8 mouse cellular contexts compared by ENCODE assay signal in the genomic region with DNA sequence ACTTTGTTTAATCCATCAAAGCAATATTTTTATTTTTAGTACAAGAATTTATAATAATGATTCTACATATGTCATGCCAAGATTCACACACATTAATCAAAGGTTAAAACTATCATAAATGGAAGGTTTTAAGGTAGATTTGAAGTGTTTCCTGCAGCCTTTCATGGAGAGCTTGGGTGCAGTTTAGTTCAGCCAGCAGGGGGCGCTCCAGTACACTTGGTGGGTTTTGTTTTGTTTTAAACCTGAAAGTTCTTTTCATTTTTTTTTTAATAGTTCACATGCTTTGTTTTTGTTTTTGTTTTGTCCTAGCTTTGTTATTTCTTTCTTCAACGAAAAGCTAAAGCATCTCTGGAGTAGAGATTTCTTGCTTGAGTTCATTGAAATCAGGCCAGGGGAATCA.
DNase-seq lines count a peak whose midpoint lies in the region; ATAC-seq and TF ChIP-seq lines count a peak whose summit lies in the region.
"Had no signal": no experiment of that assay in that cellular context is flagged by ENCODE, and none has a peak within 500 bp of the region (broad histone marks: within the 10 kb centered on the region; RNA-seq: fewer than 3 reads in every experiment).

No protein-coding gene starts in this region.

- TF ChIP-seq POLR2A in lung, adult 2 months (IDR thresholded peaks at IDR 0.05; ENCODE audit: borderline replicate concordance, extremely low read depth, low read depth, low read length) = no peak

- peak; percentile 49 for TF ChIP-seq CTCF in lung, adult 2 months (IDR thresholded peaks at IDR 0.05; ENCODE audit: insufficient read depth, low read length)

- H3K9me3 ChIP-seq in kidney, embryonic 16.5 days (ENCODE audit: low read length) = no peaks in the 10 kb centered on the region
- H3K9me3 ChIP-seq: limb, embryonic 13.5 days had no signal

- H3K9ac ChIP-seq in kidney, embryonic 16.5 days (replicated peaks; ENCODE audit: low read length) = no peak overlapping the region
- H3K9ac ChIP-seq: limb, embryonic 13.5 days had no signal

- H3K27me3 ChIP-seq in kidney, embryonic 16.5 days (ENCODE audit: insufficient read depth, low read length) = no peaks in the 10 kb centered on the region
- H3K27me3 ChIP-seq: limb, embryonic 13.5 days had no signal

- ATAC-seq in kidney, embryonic 16.5 days (ENCODE audit: low FRiP score, low TSS enrichment) = no peak

- no peak overlapping the region for H3K4me3 ChIP-seq in kidney, embryonic 16.5 days (ENCODE audit: low read length)
- no peak overlapping the region for H3K4me3 ChIP-seq in lung, adult 2 months (replicated peaks; ENCODE audit: extremely low read depth, low read depth, low read length)
- H3K4me3 ChIP-seq: limb, embryonic 13.5 days had no signal

- DNase-seq in kidney, adult 9 months = peak; percentile 30
- peak; percentile 19 for DNase-seq in Muller cell, postnatal 12 days (ENCODE audit: inconsistent ontology term)
- DNase-seq in adrenal gland, postnatal 36 days = peak; percentile 53 to 68
- peak; percentile 37 to 43 for DNase-seq in frontal cortex, postnatal 36 days (ENCODE audit: low spot score in 2 of 2)
- DNase-seq in lung, adult 2 months = peak; percentile 8
- DNase-seq in testis, postnatal 10 days (ENCODE audit: low spot score) = peak; percentile 84

- WGBS in kidney, embryonic 16.5 days = 8% methylated on average over 2 of the region's 2 CpGs
- 3% methylated on average over 2 of the region's 2 CpGs for WGBS in lung, adult 2 months

- H3K36me3 ChIP-seq in kidney, embryonic 16.5 days (ENCODE audit: insufficient read depth, low read length) = no peaks in the 10 kb centered on the region
- H3K36me3 ChIP-seq: limb, embryonic 13.5 days had no signal

- H3K27ac ChIP-seq in kidney, embryonic 16.5 days (ENCODE audit: low read length) = no peak overlapping the region
- H3K27ac ChIP-seq: limb, embryonic 13.5 days had no signal

- H3K4me1 ChIP-seq in kidney, embryonic 16.5 days (ENCODE audit: insufficient read depth, low read length) = no peaks in the 10 kb centered on the region
- H3K4me1 ChIP-seq in lung, adult 2 months (ENCODE audit: control insufficient read depth, insufficient read depth, low read length) = no peaks in the 10 kb centered on the region
- H3K4me1 ChIP-seq: limb, embryonic 13.5 days had no signal

- H3K4me2 ChIP-seq in kidney, embryonic 16.5 days (replicated peaks; ENCODE audit: low read depth, low read length) = no peak overlapping the region
- H3K4me2 ChIP-seq: limb, embryonic 13.5 days had no signal

Comparison
In these comparisons a context has a peak if more than half of its experiments do, and no peak if none do; other contexts are left out.
1. DNase-seq: peak in every context shown above with its lines; median percentile 84 in testis, postnatal 10 days; 60 in adrenal gland, postnatal 36 days; 40 in frontal cortex, postnatal 36 days; 30 in kidney, adult 9 months; 19 in Muller cell, postnatal 12 days; 8 in lung, adult 2 months.